Mouse (Mus musculus): ENCODE results near the gene Prrc2b.

GRCm38 (mm10) chr2:32220969-32221368 is 70.1 kb downstream of the Prrc2b start:
- no peak for TF ChIP-seq GATA1 (IDR thresholded peaks at IDR 0.05; ENCODE audit: low read length)
- no peak for TF ChIP-seq TAL1 (IDR thresholded peaks at IDR 0.05; ENCODE audit: low read length)
